Comparison of ENCODE assay signal across 14 mouse cellular contexts in genomic region chr10:3271036-3271435, GRCm38 (mm10). TPM values are rescaled to one million over a fixed set of nuclear protein-coding genes. Genes with fewer than 3 reads are reported as not detected.
DNase-seq lines count a peak whose midpoint lies in the region; ATAC-seq and TF ChIP-seq lines count a peak whose summit lies in the region.
"Had no signal": no experiment of that assay in that cellular context is flagged by ENCODE, and none has a peak within 500 bp of the region (broad histone marks: within the 10 kb centered on the region; RNA-seq: fewer than 3 reads in every experiment).

No protein-coding gene starts in this region.

- no peak overlapping the region for H3K9ac ChIP-seq in lung, embryonic 14.5 days
- H3K9ac ChIP-seq: hindbrain, embryonic 15.5 days; midbrain, embryonic 13.5 days had no signal

- peak; percentile 29; the same call in 1 of the 2 replicates for TF ChIP-seq CTCF in lung, embryonic 14.5 days (IDR thresholded peaks at IDR 0.05; ENCODE audit: low read depth)
- no peak for TF ChIP-seq CTCF in layer of hippocampus, adult 2 months (conservative IDR thresholded peaks at IDR 0.05)

- H3K27me3 ChIP-seq in lung, embryonic 14.5 days (ENCODE audit: insufficient read depth, low read length), result no peaks in the 10 kb centered on the region
- H3K27me3 ChIP-seq: hindbrain, embryonic 15.5 days; midbrain, embryonic 13.5 days had no signal

- H3K27ac ChIP-seq in lung, embryonic 14.5 days (ENCODE audit: low read depth), result no peak overlapping the region
- no peak overlapping the region for H3K27ac ChIP-seq in layer of hippocampus, adult 2 months
- H3K27ac ChIP-seq: hindbrain, embryonic 15.5 days; midbrain, embryonic 13.5 days had no signal

- H3K4me2 ChIP-seq in lung, embryonic 14.5 days, result no peak overlapping the region
- H3K4me2 ChIP-seq: hindbrain, embryonic 15.5 days; midbrain, embryonic 13.5 days had no signal

- no peak for ATAC-seq in lung, embryonic 14.5 days (ENCODE audit: insufficient read depth)
- ATAC-seq: midbrain, embryonic 13.5 days had no signal

- no peaks in the 10 kb centered on the region for H3K9me3 ChIP-seq in lung, embryonic 14.5 days (ENCODE audit: low read depth, low read length)
- H3K9me3 ChIP-seq: G1E; hindbrain, embryonic 15.5 days; midbrain, embryonic 13.5 days had no signal

- no peak overlapping the region for H3K4me3 ChIP-seq in lung, embryonic 14.5 days (ENCODE audit: low read depth, low read length)
- no peak overlapping the region for H3K4me3 ChIP-seq in layer of hippocampus, adult 2 months
- H3K4me3 ChIP-seq: hindbrain, embryonic 15.5 days; midbrain, embryonic 13.5 days had no signal

- peak; percentile 14 for DNase-seq in 3T3-L1 (ENCODE audit: low read depth, low spot score)
- peak; percentile 69 for DNase-seq in 416B (ENCODE audit: low read depth)
- peak; percentile 37 for DNase-seq in kidney, postnatal 10 days
- peak; percentile 46 for DNase-seq in lung, embryonic 14.5 days
- DNase-seq in layer of hippocampus, adult 2 months (ENCODE audit: low spot score in 2 of 2), result no peak
- DNase-seq in neural tube, embryonic 10.5 days (ENCODE audit: extremely low spot score, low spot score), result no peak
- no peak for DNase-seq in right cerebral cortex, postnatal 14 days
- DNase-seq: cerebellum, postnatal 25 days; thymus, postnatal 4 days had no signal

- H3K4me1 ChIP-seq in lung, embryonic 14.5 days (ENCODE audit: insufficient read depth), result no peaks in the 10 kb centered on the region
- H3K4me1 ChIP-seq: hindbrain, embryonic 15.5 days; midbrain, embryonic 13.5 days had no signal

- no peaks in the 10 kb centered on the region for H3K36me3 ChIP-seq in lung, embryonic 14.5 days (ENCODE audit: insufficient read depth)
- H3K36me3 ChIP-seq: G1E; hindbrain, embryonic 15.5 days; midbrain, embryonic 13.5 days had no signal

- 40% methylated on average over 3 of the region's 4 CpGs for WGBS in lung, embryonic 14.5 days

RNA-seq across cellular contexts. Expression of gene H60c, which starts 3.5 kb away (rescaled TPM):
- not detected in 2 replicates for polyA plus RNA-seq in lung, embryonic 14.5 days (2014; fragmentation: Nextera tagmentation; extraction: Ambion mirVana)
- not detected for total RNA-seq in layer of hippocampus, adult 2 months (2021)
- total RNA-seq: gastrocnemius, postnatal 4 days; left cerebral cortex, adult 8-10 months had no signal
- polyA plus RNA-seq: G1E; hindbrain, embryonic 15.5 days; midbrain, embryonic 13.5 days had no signal

Comparison
In these comparisons a context has a peak if more than half of its experiments do, and no peak if none do; other contexts are left out.
1. DNase-seq: peak in 3T3-L1 (single experiment), 416B (single experiment), kidney, postnatal 10 days (single experiment) and lung, embryonic 14.5 days (single experiment); none in layer of hippocampus, adult 2 months (0 of 2), neural tube, embryonic 10.5 days (single experiment) and right cerebral cortex, postnatal 14 days (single experiment).